Mouse (Mus musculus) frontal cortex, postnatal 25 days (tissue): Measurements from ENCODE around the gene Mrpl14.
A peak's percentile ranks its signal among the peaks of the same experiment; 100 is the strongest.

ENCODE experiments used
- DNase-seq, 2 experiments: peaks; one replicate each; pipeline ENCODE4 v3.0.0; 2022; ENCODE audit warnings: low spot score in 2 of 2

The Mrpl14 gene

GRCm38 (mm10) chr17:45686093-45686619 is at the start of gene Mrpl14:
Gene Mrpl14 (plus strand): TSS chr17:45686322.
- DNase-seq, result peak; percentile 77 to 82

DNA sequence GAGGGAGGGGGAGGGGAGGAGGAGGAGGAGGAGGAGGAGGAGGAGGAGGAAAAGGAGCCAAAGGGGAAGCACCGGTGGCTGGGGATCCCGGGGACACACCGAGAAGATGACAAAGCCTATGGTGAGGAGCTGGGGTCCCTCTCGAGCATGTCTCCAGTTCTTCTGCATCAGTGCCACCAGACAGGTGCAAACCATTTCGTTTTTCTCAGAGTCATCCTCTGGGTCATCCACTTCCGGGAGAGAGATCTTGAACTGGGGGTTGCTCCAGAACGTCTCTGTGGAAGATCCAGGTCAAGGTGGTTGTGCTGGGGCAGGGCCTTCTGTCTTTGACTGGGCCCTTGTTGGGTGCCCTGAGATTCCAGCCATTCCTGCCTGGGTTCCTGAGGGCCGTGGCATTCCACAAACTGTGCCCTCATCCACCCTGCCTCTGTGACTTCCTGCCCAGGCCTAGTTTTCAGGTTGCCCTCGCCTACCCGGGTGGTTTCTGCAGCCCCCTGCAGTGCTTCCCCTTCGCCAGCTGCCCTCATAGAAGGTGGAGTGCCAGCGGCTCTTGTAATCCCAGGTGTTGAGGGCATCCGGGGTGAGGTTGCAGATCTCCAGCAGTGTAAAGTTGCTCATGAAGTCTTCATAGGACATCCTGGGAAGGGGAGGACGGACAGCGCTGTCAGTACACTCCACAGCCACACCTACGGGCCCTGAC is 47.4 kb upstream of the Mrpl14 start:
- no peak for DNase-seq

DNA sequence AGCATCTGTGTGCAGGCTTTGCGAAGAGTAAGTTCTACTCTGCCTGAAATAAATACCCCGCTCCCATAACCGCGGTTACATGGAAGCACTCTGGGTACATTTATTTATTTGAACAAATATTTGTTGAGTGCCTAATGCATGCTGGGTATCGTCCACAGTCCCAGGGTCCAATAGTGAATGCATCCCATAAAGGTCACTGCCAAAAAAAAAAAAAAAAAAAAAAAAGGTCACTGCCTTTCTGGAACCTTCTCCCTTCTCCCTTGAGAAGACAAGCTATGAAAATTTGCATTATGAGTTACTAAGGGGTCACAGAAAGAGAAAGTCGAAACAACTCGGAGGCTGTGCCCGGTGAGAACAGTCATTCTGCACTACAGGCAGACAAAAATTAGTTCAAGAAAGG is 44.1 kb upstream of the Mrpl14 start:
- DNase-seq, result no peak

DNA sequence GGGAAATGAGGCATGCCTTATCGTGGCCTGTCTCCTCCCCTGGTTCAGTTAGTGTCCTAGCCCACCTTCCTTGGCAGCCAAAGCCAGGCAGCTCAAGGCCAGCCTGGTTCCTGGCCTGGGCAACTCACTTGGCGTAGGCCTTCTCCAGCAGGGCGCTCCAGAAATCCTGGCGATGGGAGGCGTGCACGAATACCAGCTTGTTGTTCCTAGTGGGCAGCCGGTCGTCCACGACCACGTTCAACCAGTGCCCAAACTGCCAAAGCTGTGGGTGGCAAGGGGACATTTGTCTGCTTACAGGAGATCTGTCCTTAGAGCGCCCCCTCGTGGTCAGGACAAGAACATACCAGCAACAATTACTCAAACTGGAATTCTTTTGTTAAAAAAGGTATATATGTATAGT is 43.4 kb upstream of the Mrpl14 start:
- peak; percentile 61 to 68 for DNase-seq

DNA sequence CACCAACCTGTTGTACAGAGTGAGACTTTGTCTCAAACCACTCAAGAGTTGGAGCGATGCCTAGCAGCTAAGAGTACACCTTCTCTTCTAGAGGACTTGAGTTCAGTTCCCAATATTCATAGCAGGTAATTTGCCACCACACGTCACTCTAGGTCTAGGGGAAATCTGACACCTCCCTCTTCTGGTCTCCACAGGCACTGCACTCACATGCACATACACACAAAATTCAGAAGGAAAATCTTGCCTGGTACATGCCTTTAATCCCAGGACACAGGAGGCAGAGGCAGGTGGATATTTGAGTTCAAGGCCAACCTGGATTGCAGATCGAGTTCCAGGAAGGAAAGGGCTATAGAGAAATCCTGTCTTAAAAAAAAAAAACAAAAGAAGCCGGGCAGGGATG is 41.9 kb upstream of the Mrpl14 start:
- no peak for DNase-seq

DNA sequence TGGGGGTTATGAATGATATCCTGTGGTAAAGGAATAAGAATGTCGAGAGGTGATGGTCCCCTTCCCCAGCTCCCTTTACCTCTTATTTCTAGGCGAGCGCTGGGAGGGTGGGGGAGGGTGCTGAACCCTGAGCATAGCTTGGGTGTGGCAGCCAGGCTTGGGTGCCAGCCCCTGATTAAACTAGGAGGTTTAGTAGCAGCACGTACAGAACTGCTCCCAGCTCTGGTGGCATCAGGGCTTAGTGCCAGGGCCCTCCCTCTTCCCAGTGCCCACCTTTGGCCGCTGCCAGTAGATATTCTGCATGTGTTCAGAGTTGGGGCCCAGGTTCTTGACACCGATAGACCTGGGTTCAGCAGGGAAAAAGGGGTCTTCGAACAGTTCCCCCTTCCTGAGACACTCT is 32.9 kb upstream of the Mrpl14 start:
- no peak for DNase-seq

DNA sequence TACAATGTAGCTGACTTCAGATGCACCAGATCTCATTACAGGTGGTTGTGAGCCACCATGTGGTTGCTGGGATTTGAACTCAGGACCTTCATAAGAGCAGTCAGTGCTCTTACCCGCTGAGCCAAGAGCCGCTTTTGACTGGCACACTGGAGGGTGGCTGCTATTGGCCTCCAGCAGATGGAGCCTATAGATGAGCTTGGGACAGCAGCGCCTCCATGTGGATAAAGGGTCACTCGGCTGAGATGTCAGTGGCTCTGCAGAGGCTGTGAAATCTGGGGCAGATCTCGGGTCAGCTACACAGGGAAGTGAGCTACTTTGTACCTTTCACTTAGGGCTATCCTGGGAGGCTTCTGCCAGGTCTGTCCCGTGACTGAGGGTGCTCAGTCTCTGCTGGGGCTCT is 30.3 kb upstream of the Mrpl14 start:
- no peak for DNase-seq

GRCm38 (mm10) chr17:45659225-45659624 is 26.9 kb upstream of the Mrpl14 start, which contains the start of gene Capn11:
Gene Capn11 (minus strand): TSS chr17:45659325.
- no peak for DNase-seq

- DNase-seq, result peak; percentile 74
These were observed 22.8 kb upstream of the Mrpl14 start for GRCm38 (mm10) chr17:45663106-45663919.

GRCm38 (mm10) chr17:45664608-45665007 is 21.5 kb upstream of the Mrpl14 start:
- no peak for DNase-seq

- no peak for DNase-seq
These were observed 20.0 kb upstream of the Mrpl14 start for GRCm38 (mm10) chr17:45666091-45666490.

DNA sequence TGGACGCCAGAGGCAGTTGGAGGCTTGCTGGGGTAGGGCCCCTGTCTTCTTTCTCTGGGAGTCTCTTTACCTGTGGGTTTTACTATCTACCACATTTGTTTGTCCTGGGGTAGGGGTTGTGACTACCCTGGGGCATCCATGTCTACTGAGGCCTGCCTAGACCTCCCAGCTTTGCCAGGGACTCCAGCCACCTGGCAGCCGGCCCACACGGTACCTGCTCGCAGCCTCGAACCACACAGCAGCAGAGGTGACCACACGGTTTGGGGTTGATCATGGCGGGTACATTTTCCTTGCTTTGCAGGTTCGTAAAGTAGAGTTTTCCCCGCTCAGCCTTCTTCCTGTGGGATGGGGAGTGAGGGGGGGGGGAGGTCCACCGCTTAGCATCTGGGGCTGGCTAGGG is 18.6 kb upstream of the Mrpl14 start:
- no peak for DNase-seq

- DNase-seq, result no peak
These were observed 18.1 kb upstream of the Mrpl14 start for GRCm38 (mm10) chr17:45667986-45668385.

GRCm38 (mm10) chr17:45671821-45672220 is 14.3 kb upstream of the Mrpl14 start:
- no peak for DNase-seq

GRCm38 (mm10) chr17:45672598-45672997 is 13.5 kb upstream of the Mrpl14 start:
- no peak for DNase-seq

GRCm38 (mm10) chr17:45678106-45678505 is 8.0 kb upstream of the Mrpl14 start:
- DNase-seq, result no peak

GRCm38 (mm10) chr17:45680391-45680980 is 5.6 kb upstream of the Mrpl14 start:
- DNase-seq, result no peak

DNA sequence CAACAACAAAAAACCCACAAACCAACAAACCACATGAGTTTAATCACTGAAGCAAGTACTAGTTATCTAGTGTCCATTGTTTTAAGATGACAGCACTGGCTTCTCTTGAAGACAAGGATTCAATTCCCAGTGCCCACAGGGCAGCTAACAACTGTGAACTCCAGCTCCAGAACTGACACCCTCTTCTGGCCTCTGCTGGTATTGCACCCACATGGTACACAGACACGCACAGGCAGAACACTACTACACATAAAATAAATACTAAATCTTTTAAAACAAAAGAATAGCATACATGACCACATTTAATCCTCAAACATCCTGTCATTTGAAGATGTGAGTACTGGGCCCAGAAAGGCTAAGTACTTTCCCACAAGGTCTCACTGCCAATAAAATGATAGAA is 4.5 kb upstream of the Mrpl14 start:
- no peak for DNase-seq

DNA sequence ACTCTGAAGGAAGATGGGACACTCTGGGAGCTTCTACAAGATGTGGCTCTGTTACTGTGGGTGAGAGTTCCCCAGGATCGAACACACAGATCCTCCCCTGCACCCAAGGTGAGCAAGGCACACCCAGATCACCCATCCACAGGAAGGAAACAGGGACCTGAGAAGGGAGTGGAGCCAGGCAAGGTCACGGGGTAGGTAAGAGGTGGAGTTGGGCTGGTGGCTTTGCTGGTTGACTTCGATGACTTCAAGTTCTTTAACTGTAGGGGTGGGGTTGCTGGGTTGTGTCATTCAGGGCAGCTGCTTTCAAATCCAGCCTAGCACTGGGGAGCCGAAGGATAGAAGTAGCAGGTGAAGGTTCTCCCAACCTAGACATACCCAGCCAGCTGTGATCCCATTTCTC is 3.3 kb upstream of the Mrpl14 start:
- DNase-seq, result no peak

GRCm38 (mm10) chr17:45684667-45685131 is 1.4 kb upstream of the Mrpl14 start:
- no peak for DNase-seq

DNA sequence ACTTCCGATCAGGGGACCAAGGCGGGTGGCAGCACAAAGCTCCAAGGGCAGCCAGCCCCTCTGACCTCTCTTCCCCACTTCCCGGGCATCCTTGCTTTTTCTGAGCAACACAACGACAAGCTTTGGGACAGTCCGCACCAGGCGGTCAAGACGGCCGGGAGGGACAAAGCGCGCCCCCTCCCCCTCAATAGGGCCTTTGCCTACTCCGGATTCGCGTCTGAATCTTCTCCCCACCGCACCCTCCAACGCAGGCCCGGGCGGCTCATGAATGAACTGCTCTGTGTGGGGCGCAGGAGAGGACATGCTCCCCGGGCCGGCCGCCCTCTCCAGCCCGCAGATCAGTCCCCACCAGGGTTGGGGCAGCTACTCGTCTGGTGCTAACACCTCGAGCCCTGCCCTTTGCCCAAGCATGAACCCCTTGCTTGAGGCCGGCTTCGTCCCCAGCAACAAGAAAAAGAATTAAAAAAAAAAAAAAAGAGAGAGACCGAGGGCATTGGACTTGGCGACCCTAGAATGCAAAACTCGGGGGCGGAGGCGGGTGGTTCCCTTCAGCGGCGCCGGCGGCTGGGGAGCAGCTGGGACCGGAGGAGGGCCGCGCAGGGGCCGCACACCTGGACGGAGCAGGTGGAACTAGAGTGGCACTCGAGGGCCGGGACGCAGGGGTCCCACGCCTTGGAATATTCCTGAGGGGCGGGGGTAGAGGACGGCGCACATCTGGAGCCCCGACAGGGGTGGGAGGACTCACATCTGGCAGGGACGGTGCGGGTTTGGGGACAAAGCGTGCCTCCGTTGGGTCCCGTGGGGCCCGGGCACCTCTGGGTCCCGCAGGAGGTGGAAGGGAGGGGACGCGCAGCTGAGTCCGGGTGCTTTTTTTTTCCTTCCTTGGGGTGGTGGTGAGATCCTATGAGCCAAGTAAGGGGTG is 690 bp upstream of the Mrpl14 start:
- peak in 1 of 2 experiments; percentile 37 for DNase-seq
